Mouse (Mus musculus): ENCODE results near the gene Sh3rf3. TPM values are rescaled to one million over a fixed set of nuclear protein-coding genes. Genes with fewer than 3 reads are reported as not detected.

Sh3rf3 gene
- total RNA-seq, 1 experiment, result 1.6 TPM

- Histone ChIP-seq H3K4me1 (ENCODE audit: control insufficient read depth in 2 of 2, insufficient read depth in 2 of 2, low read length in 2 of 2, poor library complexity in 1 of 2) (no peaks in the 10 kb centered on the region), H3K36me3 (ENCODE audit: control insufficient read depth, insufficient read depth, low read length, poor library complexity, severe bottlenecking) (no peaks in the 10 kb centered on the region), H3K9me3 (ENCODE audit: control insufficient read depth, insufficient read depth, low read depth, low read length) (no peaks in the 10 kb centered on the region), H3K9ac (ENCODE audit: insufficient read depth, low read depth, low read length, poor library complexity, severe bottlenecking) (no peak overlapping the region), H3K4me3 (ENCODE audit: insufficient read depth in 1 of 2, low read depth in 1 of 2, low read length in 2 of 2, poor library complexity in 1 of 2, severe bottlenecking in 1 of 2) (no peak overlapping the region), H3K27ac (ENCODE audit: insufficient read depth, low read depth, low read length, poor library complexity, severe bottlenecking) (no peak overlapping the region)
- in situ Hi-C loops (cut with MboI; ENCODE audit: low sequenced_read_pairs in 2 of 2, unreplicated experiment in 2 of 2), result no loop called here
- DNase-seq (ENCODE audit: low read depth, low spot score), result no peak
- TF ChIP-seq ZNF384 (IDR thresholded peaks at IDR 0.05; ENCODE audit: low read depth, low read length), result no peak
Measured at GRCm38 (mm10) chr10:58932151-58932773, 119.1 kb downstream of the Sh3rf3 start.

DNA sequence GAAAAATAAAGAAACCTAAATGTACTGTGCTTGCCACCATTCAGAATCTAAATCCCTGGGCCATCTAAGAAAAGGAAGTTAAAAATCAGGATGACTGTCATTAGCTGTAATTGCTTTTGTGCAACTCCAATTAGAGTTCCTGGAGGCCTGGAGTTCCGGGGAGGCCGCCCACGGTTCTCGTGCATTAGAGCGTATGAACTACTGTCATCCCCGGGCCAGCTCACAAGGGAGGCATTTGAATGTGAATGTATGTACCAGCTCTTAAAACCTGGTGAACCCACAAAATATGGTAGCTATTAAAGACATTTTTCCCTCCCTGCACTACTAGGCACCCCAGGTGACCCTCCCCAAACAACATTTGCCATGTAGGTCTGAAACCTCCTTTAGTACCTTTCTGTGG lies 122.4 kb downstream of the Sh3rf3 start:
- no peaks in the 10 kb centered on the region for H3K36me3 ChIP-seq (ENCODE audit: control insufficient read depth, insufficient read depth, low read length, poor library complexity, severe bottlenecking)

GRCm38 (mm10) chr10:58936441-58936860 lies 123.3 kb downstream of the Sh3rf3 start:
- TF ChIP-seq HCFC1 (IDR thresholded peaks at IDR 0.05; ENCODE audit: borderline replicate concordance, insufficient read depth, low read length) (no peak), ZC3H11A (IDR thresholded peaks at IDR 0.05; ENCODE audit: borderline replicate concordance, low read depth, low read length) (no peak), ZNF384 (IDR thresholded peaks at IDR 0.05; ENCODE audit: low read depth, low read length) (no peak), MAFK (IDR thresholded peaks at IDR 0.05; ENCODE audit: insufficient read depth, low read depth, low read length) (no peak), CHD2 (IDR thresholded peaks at IDR 0.05; ENCODE audit: low read depth, low read length) (no peak)
- Histone ChIP-seq H3K9me3 (ENCODE audit: control insufficient read depth, insufficient read depth, low read depth, low read length) (no peaks in the 10 kb centered on the region), H3K9ac (ENCODE audit: insufficient read depth, low read depth, low read length, poor library complexity, severe bottlenecking) (no peak overlapping the region), H3K36me3 (ENCODE audit: control insufficient read depth, insufficient read depth, low read length, poor library complexity, severe bottlenecking) (no peaks in the 10 kb centered on the region), H3K27ac (ENCODE audit: insufficient read depth, low read depth, low read length, poor library complexity, severe bottlenecking) (no peak overlapping the region), H3K4me1 (ENCODE audit: control insufficient read depth in 2 of 2, insufficient read depth in 2 of 2, low read length in 2 of 2, poor library complexity in 1 of 2) (no peaks in the 10 kb centered on the region), H3K4me3 (ENCODE audit: insufficient read depth in 1 of 2, low read depth in 1 of 2, low read length in 2 of 2, poor library complexity in 1 of 2, severe bottlenecking in 1 of 2) (no peak overlapping the region)
- in situ Hi-C loops (cut with MboI; ENCODE audit: low sequenced_read_pairs in 2 of 2, unreplicated experiment in 2 of 2), result no loop called here
- DNase-seq (ENCODE audit: low read depth, low spot score), result no peak

More for the DNA sequence above, 122.4 kb downstream of the Sh3rf3 start:
- H3K4me1 ChIP-seq (ENCODE audit: control insufficient read depth in 2 of 2, insufficient read depth in 2 of 2, low read length in 2 of 2, poor library complexity in 1 of 2), result no peaks in the 10 kb centered on the region
- no peak overlapping the region for H3K4me3 ChIP-seq (ENCODE audit: insufficient read depth in 1 of 2, low read depth in 1 of 2, low read length in 2 of 2, poor library complexity in 1 of 2, severe bottlenecking in 1 of 2)
- H3K9ac ChIP-seq (ENCODE audit: insufficient read depth, low read depth, low read length, poor library complexity, severe bottlenecking), result no peak overlapping the region
- no peak for DNase-seq (ENCODE audit: low read depth, low spot score)
- H3K27ac ChIP-seq (ENCODE audit: insufficient read depth, low read depth, low read length, poor library complexity, severe bottlenecking), result no peak overlapping the region
- no peaks in the 10 kb centered on the region for H3K9me3 ChIP-seq (ENCODE audit: control insufficient read depth, insufficient read depth, low read depth, low read length)
- no peak for TF ChIP-seq CHD2 (IDR thresholded peaks at IDR 0.05; ENCODE audit: low read depth, low read length)
- no peak for TF ChIP-seq ZNF384 (IDR thresholded peaks at IDR 0.05; ENCODE audit: low read depth, low read length)
- no peak for TF ChIP-seq ZC3H11A (IDR thresholded peaks at IDR 0.05; ENCODE audit: borderline replicate concordance, low read depth, low read length)
- TF ChIP-seq HCFC1 (IDR thresholded peaks at IDR 0.05; ENCODE audit: borderline replicate concordance, insufficient read depth, low read length), result no peak
- TF ChIP-seq MAFK (IDR thresholded peaks at IDR 0.05; ENCODE audit: insufficient read depth, low read depth, low read length), result no peak
- in situ Hi-C loops (cut with MboI; ENCODE audit: low sequenced_read_pairs in 2 of 2, unreplicated experiment in 2 of 2), result no loop called here

DNA sequence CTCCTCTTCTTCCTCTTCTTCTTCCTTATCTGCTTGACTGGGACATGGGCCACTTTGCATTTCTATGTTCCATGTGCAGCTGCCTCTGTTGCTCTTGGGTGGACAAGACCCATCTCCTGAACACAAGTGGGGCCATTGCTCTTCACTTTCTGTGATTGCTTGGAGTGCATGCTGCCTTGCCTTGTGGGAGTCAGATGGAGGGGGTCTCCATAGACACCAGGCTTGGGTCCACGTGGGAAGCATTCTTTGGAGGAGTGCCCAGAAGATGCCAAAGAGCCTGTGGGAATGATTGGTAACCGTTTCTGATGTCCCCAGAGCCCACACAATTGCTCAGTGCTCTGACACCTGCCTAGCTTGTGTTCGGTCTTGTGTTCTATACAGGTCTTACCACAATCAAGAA lies 124.4 kb downstream of the Sh3rf3 start:
- Histone ChIP-seq H3K4me3 (ENCODE audit: insufficient read depth in 1 of 2, low read depth in 1 of 2, low read length in 2 of 2, poor library complexity in 1 of 2, severe bottlenecking in 1 of 2) (no peak overlapping the region), H3K4me1 (ENCODE audit: control insufficient read depth in 2 of 2, insufficient read depth in 2 of 2, low read length in 2 of 2, poor library complexity in 1 of 2) (no peaks in the 10 kb centered on the region), H3K9ac (ENCODE audit: insufficient read depth, low read depth, low read length, poor library complexity, severe bottlenecking) (no peak overlapping the region), H3K9me3 (ENCODE audit: control insufficient read depth, insufficient read depth, low read depth, low read length) (no peaks in the 10 kb centered on the region), H3K36me3 (ENCODE audit: control insufficient read depth, insufficient read depth, low read length, poor library complexity, severe bottlenecking) (no peaks in the 10 kb centered on the region), H3K27ac (ENCODE audit: insufficient read depth, low read depth, low read length, poor library complexity, severe bottlenecking) (no peak overlapping the region)
- no peak for TF ChIP-seq ZNF384 (IDR thresholded peaks at IDR 0.05; ENCODE audit: low read depth, low read length)
- TF ChIP-seq HCFC1 (IDR thresholded peaks at IDR 0.05; ENCODE audit: borderline replicate concordance, insufficient read depth, low read length), result no peak
- no peak for TF ChIP-seq MAFK (IDR thresholded peaks at IDR 0.05; ENCODE audit: insufficient read depth, low read depth, low read length)
- no peak for TF ChIP-seq CHD2 (IDR thresholded peaks at IDR 0.05; ENCODE audit: low read depth, low read length)
- no peak for DNase-seq (ENCODE audit: low read depth, low spot score)
- in situ Hi-C loops (cut with MboI; ENCODE audit: low sequenced_read_pairs in 2 of 2, unreplicated experiment in 2 of 2), result no loop called here

DNA sequence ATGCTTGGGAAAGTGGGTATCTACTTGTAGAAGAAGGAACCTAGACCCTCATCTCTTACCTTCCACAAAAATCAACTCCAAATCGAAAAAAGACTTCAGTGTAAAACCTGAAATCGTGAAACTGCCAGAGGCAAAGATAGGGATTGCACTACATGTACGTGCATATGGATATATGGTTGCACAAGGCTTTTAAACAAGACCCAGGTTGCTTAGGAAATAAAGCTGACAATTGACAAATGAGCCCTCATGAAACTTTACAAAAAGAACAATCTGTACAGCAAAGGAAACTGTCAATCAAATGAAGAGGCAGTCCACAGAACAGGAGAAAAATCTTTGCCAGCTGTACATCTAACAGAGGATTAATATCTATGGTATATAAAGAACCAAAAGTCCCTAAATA lies 129.7 kb downstream of the Sh3rf3 start:
- H3K27ac ChIP-seq (ENCODE audit: insufficient read depth, low read depth, low read length, poor library complexity, severe bottlenecking), result no peak overlapping the region
- DNase-seq (ENCODE audit: low read depth, low spot score), result no peak
- H3K36me3 ChIP-seq (ENCODE audit: control insufficient read depth, insufficient read depth, low read length, poor library complexity, severe bottlenecking), result no peaks in the 10 kb centered on the region
- no peak overlapping the region for H3K4me3 ChIP-seq (ENCODE audit: insufficient read depth in 1 of 2, low read depth in 1 of 2, low read length in 2 of 2, poor library complexity in 1 of 2, severe bottlenecking in 1 of 2)
- no peak overlapping the region for H3K9ac ChIP-seq (ENCODE audit: insufficient read depth, low read depth, low read length, poor library complexity, severe bottlenecking)
- no peaks in the 10 kb centered on the region for H3K9me3 ChIP-seq (ENCODE audit: control insufficient read depth, insufficient read depth, low read depth, low read length)
- in situ Hi-C loops (cut with MboI; ENCODE audit: low sequenced_read_pairs in 2 of 2, unreplicated experiment in 2 of 2), result no loop called here
- no peaks in the 10 kb centered on the region for H3K4me1 ChIP-seq (ENCODE audit: control insufficient read depth in 2 of 2, insufficient read depth in 2 of 2, low read length in 2 of 2, poor library complexity in 1 of 2)
- TF ChIP-seq CHD2 (IDR thresholded peaks at IDR 0.05; ENCODE audit: low read depth, low read length) (no peak), MAFK (IDR thresholded peaks at IDR 0.05; ENCODE audit: insufficient read depth, low read depth, low read length) (no peak), HCFC1 (IDR thresholded peaks at IDR 0.05; ENCODE audit: borderline replicate concordance, insufficient read depth, low read length) (no peak), ZC3H11A (IDR thresholded peaks at IDR 0.05; ENCODE audit: borderline replicate concordance, low read depth, low read length) (no peak), ZNF384 (IDR thresholded peaks at IDR 0.05; ENCODE audit: low read depth, low read length) (no peak)
